Mouse (Mus musculus) adrenal gland, adult 8-10 months (tissue): ENCODE measurements around the gene Cpne4. TPM values are rescaled to one million over a fixed set of nuclear protein-coding genes. Genes with fewer than 3 reads are reported as not detected.

Experiments
- DNase-seq: peaks from one replicate; pipeline ENCODE4 v3.0.0; 2022
- total RNA-seq, 4 experiments: library from RNA; stranded (reverse); gene quantifications; 2 replicates each; pipeline ENCODE4 v1.2.4; 2022

The Cpne4 gene
- total RNA-seq, 4 experiments from 2014 or later, result 0.19 to 0.45 (median 0.37) TPM; not detected in 1

DNA sequence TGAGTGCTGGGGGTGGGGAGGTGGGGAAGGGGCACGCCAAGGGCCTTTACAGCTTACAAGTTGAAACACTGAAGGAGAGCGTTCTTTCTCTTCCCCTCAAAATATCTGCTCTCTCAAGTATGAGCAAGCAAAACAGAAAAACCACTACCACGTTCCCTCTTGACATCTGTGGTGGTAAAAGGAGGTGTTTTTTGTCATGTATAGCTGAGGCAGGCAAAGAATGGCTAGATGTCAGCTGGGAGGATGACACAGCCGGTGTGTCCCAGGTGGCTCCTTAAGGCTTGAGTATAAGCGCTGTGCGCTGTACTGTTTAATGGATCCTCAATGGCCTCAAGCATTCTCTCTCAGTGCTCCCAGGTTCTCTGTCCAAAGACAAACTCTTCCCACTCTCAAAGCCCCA lies 331.5 kb downstream of the Cpne4 start:
- DNase-seq, result no peak

DNA sequence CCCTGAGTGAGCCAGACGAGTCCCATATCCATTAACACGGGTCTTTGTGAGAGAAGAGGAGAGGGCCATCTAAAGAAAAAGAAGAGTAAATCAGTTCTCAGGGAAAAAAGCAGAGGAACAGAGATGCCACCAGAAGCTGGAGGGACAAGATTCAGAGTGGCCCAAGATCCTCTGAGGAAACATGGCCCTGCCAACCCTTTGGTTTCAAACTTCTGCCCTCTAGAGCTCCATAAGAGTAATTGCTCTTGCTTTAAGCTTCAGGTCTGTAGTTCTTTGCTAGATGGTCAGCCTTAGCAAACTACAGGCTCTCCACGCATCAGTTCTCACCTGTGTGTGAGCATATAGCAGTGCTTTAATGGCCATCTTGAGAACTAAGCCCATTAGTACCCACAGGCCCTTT lies 343.4 kb downstream of the Cpne4 start:
- no peak for DNase-seq

DNA sequence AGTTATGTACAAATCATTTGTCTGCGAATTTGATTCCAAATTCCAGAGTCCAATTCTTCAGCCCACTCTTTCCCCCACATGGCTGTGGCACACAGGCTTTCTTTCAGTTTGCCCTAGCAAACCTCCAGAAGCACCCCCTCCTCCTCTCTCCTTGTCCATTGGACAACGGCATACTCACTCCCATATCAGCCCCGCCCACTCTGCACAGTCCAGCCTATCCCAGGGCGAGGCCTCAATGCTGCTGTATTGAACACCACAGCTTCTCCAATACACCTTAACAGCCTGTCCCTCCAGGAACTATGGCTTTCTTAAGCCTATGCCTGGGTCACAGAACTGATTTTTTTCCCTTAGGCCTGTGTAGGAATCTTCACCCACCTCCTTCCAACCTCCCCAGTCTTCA lies 348.3 kb downstream of the Cpne4 start:
- no peak for DNase-seq

DNA sequence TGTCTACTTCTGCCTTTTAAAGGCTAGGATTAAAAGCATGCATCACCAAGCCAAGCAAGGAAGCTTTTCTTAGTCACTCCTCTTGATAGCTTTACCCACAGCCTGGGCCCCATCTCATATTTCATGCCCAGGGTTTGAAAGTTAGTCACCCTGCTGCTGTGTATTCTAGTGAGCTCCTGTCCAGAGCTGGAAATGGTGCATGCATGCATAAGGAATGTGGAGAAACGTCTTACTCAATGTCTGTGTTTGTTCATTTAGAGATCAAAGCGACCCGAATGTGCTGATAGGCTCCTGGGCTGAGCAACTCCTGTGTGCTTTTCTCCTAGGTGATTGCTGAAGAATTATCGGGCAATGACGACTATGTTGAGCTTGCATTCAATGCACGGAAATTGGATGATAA lies 354.0 kb downstream of the Cpne4 start:
- no peak for DNase-seq

DNA sequence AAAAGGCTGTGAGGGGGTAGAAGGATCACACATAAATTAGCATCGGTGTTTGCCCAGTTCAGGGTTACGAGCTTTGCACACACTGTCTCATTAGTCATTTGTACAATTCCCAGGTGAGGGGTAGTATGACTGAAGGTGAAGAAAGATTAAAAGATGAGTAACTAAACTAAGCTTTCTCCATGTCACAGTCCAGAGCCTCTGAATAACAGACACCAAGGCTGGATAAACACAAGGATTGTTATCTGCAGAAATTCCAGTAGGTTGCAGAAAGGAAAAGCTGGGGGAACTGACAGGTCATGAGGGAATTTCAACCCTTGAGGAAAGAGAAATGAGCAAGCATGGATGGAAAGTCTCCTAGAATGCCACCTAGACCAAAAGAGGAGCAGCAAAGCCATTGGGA lies 354.7 kb downstream of the Cpne4 start:
- DNase-seq, result no peak

DNA sequence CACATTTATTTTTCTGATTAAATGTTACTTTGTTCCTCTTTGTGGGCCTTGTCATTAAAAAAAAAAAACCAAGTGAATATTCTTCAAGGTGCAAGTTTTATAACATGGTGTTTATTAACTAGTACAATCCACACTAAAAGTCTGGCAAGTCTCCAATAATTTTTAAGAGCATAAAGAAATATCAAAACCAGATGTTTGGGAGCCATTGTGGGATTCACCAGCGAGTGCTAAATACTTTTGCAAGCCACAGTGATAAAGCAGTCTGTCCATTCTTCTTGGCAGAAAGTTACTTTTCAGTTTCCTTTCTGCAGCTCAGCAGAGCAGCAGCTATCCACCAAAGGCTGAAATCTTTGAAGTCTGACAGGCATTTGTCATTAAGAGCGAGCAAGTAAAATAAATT lies 365.6 kb downstream of the Cpne4 start:
- DNase-seq, result no peak

DNA sequence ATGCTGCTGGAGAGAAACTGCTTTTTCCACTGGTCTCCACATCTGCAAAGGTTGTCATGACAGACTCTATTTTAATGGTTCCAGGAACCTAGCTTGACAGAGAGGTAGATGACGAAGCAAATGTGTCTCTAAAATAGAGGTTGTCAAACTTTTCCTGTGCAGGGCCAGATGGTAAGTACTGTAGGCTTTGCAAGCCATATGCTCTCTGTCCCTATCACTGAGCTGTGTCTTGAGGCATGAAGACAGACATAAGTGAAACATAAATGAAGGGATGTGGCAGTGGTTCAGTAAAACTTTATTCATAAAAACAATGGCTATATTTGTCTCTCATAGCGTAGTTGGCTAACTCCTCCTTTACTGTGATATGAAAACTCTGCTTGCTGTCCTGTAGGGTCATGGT lies 366.2 kb downstream of the Cpne4 start:
- DNase-seq, result no peak

DNA sequence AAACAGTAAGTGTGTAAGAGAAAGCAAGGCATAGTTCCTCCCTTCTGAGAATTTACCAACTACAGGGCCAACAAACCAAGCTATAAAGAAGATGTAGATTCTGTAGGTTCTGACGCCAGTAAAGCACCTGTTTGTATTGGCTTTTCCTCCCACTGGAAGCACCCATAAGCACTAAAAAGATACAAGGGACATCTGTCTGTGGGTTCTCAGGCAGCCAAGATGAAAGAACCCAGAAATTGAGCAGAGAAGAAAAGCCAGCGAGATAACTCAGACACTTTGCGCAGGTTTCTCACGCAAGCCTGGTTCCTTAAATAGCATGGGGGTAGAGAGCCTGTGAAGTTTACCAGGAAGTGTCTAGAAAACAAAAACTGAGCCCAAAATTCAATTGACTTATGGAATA lies 374.1 kb downstream of the Cpne4 start:
- DNase-seq, result no peak

DNA sequence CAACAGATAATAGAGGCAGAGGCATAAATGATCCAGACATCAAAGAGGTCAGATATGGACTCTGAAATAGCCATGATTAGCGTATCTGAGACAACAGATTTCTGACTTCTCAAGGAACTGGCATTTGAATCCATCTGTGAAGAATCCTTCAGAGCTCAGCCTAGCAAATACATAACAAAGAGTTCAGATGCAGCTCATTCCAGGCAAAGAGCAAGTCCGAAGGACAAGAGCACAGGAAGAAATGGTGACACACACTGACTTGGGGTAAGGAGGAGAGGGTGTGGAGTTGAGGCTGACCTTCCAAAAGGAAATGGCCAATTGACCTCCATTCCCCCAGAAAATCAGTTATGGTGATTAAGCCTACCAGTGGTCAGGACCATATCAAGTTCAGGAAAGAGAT lies 375.0 kb downstream of the Cpne4 start:
- no peak for DNase-seq

DNA sequence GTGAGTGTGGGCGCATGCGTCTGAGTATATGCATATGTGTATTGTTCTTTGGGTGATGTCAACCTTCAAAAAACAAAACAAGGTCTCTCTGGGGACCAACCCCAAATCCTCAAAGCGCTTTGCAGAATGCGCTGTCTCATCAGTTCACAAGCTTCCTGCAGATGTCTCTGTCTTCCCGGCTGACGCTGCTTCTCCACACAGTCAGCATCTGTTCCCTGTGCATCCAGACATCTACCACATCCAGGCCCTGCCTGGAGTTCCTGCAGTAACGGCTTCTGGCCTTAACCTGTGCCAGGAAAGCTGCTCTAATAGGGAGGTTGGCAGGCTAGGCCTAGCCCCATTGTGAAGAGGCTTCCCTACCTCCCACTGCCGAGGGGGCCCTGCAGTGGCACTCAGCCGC lies 381.7 kb downstream of the Cpne4 start:
- DNase-seq, result no peak

DNA sequence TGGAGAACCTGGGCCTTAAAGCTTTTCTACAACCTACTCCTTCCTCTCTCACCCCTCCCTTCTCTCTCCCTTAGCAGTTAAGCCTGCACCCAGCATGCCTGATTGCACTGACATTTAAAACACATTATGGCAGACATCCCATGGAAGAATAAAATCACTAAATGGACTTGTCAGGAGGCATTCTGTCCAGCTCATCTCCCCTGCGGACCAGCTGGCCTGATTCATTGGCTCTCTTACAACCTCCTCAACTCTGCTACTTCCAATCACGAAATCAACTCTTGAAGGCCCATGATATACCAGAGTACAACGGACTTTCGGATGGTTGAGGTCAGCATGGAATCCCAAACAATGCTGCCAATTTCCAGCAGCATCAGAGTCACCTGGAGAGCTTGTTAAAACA lies 393.3 kb downstream of the Cpne4 start:
- no peak for DNase-seq

DNA sequence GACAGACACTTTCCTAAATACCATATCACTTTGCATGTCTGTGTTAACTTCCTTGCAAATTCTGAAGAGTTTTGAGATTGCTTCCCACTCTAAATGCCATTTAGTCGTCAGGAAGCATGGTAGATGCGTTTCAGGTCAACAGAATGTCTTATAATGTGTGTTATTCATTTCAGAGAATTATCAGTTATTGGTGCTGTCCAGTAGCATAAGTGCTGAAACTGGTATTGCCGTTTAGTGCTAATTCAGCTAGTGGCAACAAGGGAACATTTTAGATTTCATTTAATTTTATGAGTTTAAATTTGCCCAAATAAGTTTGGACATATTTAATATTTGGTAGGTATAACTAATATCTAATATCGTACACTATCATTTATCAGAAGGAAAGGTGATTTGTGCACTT lies 403.5 kb downstream of the Cpne4 start:
- DNase-seq, result no peak

DNA sequence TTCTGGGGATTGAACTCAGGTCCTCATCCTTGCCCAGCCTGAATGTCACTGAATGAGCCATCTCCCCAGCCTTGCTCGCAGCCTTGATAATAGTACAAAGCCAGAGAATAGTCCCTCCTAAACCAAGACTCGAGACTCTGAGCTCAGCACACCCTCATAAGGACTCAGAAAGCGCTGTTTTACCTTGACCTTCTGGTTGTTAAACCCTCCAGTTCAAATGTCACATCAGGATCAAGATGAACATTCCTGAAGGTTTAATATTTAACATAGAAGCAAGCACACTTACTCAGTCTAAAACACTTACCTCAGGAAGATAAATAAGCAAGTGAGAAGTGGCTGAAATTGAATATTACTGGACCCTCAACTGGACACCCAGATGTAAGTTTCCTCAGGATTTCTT lies 405.1 kb downstream of the Cpne4 start:
- DNase-seq, result no peak

DNA sequence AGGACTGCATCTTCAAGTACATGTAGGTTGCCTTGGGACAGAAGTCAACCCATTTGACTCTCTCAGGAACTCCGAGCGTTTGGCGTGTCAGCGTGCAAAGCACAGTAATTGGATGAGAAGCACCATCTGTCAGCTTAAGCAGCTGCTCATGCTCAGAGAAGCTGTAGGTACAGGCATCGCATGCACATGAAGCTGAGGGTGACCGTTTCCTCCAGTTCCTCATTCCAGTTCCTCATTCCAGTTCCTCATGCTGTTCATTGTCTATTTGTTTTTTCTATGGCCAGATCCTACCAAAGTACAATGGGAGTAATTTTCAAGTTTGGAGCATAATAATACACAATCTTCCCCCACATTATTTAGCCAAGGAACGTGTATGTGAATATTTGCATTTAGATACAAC lies 425.7 kb downstream of the Cpne4 start:
- no peak for DNase-seq

DNA sequence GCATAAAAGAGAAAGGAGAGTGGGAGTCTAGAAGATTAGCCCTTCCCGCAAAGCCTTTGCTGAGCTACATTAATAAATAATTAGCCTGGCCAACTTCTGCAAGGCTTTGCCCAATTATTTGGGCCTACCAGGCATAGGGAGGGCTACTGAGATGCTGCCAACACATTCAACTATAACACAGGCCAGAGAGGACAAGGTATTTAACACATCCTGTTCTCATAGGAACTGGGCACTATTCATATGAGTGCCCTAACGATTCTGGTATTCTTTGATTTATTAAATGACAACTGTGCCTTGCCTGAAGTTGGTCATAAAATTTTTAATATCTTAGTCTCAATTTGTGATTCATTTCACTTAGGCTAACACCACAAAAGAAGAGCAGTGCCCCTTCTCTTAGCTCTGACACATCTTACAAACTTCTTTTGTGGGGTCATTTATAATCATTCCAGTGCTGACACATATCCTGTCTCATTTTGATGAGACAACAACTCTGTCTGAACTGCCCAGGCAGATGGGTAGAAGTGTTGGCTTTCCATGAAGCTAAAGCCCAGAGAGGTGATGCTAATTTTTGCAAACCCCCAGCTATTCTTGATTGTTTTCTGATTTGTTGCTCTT lies 435.0 kb downstream of the Cpne4 start:
- no peak for DNase-seq

DNA sequence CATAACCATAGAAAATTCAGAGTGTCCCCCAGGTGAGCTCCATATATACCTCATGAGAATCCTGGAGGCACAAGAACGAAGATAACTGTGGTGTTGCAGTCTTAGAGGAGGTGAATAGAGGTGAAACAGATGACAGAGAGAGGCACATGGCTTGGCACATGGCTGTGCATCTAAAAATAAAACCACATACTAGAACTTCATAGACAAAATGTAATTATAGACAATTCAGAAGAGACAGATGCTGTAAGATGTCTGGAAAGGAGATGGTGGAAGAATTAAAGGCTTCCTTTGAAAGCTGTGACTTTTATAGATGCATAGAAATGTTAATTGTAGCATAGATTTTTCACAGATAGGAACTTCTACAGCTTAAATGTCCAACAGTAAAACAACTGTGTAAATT lies 451.1 kb downstream of the Cpne4 start:
- DNase-seq, result no peak

DNA sequence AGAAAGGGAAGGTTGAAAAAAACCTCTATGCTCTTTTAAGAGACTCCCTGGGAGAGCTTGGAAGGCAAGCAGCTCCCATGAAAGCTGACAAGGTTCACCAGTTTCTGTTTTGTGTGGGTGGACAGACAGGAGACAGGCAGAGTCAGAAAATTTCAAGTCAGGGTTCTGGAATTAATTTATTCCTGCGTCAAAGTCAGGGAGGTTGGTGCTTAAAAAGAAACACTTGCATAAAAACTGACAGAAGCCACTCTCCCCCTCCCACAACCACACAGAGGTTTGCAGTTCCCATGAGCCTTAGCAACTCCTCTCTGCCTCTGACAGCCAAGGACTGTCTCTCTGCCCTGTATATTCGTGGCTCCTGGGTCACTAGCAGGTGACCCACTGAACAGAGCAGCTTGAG lies 463.6 kb downstream of the Cpne4 start:
- no peak for DNase-seq

DNA sequence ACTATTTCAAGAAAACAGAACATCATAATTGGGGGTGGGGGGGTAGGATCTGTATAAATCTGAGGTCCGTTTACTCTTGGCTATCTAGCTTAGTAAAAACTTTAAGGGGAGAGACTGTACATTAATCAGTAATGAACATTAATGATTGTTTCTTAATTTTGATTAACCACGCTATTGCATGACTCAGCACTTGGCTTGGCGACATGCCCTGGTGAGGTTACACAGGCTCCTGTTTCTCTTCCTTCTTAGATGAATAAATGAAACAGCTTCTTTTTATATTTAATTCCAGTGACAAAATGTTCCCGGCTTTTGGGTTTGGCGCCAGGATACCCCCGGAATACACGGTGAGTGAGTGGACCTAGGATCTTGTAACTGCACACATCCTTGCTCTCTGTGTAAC lies 471.1 kb downstream of the Cpne4 start:
- no peak for DNase-seq

DNA sequence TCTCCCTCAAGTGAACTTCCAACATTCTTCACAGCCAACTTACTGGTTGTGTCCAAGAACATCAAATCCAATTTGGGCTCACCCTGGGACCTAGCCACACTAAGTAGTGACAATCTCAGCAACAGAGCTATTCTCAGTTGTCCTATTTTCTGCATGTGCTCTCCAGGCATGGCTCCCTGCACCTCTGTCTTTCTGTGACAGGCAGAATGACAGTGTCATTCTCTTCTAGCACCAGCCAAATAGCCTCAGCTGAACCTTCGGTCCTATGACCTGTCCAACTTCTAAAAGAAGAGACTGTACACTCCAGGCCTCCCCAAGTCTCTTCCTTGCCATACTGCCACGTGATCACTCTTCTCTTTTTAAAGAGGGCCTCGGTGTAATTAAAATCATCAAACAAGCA lies 481.2 kb downstream of the Cpne4 start:
- DNase-seq, result no peak

DNA sequence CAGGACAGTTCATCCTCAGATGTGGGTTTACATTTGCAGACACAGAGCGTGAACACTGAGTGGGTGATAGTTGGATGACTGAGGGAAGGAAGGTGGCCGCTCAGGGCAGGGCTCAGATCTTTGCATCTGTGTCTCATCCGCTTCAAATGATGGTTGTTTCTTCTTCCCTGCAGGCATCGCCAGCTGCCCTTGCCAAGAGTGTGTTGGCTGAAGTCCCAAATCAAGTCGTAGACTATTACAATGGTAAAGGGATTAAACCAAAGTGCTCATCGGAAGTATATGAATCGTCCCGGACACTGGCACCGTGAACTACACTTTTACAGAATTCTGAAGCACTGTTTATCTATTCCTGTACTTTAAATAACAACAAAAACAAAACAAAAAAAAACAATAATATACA lies 485.5 kb downstream of the Cpne4 start:
- no peak for DNase-seq

DNA sequence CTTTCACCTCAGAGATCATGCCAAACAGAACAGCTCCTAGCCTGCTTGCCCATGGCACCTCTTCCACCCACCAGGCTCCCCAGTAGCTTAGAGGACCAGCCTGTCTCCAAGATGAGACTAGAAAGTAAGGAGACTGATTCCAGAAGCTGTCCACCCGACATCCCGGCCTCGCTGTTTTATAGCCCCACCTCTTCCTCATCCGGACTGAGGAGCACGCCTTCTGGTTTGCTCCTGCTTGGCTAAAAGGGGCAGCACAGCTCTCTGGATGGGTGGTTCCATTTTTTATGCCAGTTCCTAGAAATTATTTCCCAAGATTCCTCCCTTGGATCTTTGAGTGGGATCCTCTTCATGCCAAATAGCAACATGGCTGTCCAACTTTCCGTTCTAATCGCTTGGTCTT lies 486.6 kb downstream of the Cpne4 start:
- DNase-seq, result no peak

DNA sequence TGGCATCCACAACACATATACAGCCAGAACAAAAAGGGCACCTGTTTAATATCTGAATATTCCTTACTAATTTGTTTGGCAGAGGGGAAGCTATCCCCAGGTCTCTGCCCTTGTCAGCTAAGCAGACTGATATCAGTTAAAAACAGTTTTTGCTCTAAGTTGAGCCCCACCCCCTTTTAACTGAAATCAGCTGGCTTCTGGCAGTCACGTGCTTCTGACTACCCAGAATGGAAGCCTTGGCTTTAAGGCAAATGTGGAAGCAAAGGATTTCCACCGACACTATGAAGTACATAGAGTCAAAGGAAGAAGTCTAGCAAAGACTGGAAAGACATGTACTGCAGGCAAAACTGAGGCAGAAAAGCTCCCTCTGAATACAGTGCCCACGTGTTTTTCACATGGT lies 490.8 kb downstream of the Cpne4 start:
- no peak for DNase-seq

DNA sequence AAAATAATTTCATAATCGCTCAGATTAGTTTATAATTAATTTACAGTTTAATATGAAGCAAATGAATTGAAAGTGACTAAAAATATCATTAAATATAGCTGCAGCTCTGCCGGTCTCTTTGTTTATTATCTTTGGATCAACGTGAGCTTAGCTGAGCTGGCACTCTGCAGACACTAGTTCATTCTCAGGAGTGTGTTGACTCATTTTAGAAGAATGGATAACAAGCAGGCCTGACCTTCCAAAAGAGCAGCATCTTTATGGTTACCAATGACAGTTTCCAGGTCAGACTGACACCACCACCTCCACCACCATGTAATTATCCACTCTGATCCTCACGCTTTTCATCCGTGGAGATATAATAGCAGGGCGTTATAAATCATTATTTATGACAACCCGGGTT lies 498.9 kb downstream of the Cpne4 start:
- no peak for DNase-seq

DNA sequence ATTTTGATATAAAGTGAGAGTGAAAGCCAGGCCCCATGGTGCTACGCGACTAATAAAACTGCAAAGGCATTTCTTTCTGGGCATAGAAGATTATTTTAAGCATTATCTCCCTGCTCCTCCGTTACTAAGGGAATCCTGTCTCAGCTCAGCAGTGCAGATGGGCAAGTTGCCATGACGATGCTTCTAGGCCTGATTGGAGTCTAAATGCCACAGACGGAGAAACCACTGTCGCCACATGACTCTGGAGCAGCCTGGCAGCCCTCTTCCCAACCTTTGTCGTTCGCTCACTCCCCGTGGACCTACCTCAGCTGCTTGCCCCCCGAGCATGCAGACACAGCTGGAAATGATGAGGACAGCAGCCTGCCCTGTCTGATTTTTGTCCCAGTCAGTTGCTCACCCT lies 501.3 kb downstream of the Cpne4 start:
- DNase-seq, result no peak

DNA sequence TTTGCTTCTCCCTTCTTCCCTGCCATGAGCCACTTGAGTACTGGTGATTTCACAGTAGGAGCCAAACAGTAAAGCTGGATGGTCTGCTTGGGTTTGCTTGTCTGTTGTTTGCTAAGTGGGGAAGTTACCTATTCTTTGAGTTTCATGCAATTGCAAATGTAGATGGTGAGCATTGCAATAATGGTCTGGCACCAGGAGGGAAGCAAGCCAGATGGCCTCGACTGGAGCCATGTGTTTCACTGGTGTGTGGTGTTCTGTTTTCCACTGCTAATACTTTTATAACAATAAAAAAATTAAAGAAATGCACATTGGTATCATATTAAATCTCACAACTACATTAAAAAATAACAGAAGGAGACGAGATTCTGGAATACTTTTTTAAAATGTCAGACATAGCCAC lies 502.6 kb downstream of the Cpne4 start:
- DNase-seq, result no peak

DNA sequence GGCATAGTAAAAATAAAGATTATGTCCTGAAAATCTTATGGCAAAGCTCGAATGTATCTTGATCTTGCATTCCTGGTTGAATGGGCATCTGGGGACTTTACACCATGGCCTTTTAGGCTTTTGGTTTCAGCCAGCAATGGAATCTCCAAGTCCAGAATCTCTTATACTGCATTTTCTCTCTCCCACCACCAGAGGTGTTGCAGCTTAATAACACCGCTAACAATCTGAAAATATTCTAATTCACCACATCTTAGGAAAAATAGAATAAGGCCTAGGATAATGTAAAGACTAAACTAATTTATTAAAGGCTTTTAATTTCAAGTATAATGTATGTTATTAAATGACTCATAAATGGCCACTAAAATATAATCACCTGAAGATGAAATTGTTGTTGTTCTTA lies 503.2 kb downstream of the Cpne4 start:
- DNase-seq, result no peak
